Mouse (Mus musculus) heart, adult 11 months (tissue): ENCODE data around the gene Rasal3.

Experiments
- DNase-seq: peaks from one replicate; pipeline ENCODE4 v3.0.0; 2022

Rasal3 gene

DNA sequence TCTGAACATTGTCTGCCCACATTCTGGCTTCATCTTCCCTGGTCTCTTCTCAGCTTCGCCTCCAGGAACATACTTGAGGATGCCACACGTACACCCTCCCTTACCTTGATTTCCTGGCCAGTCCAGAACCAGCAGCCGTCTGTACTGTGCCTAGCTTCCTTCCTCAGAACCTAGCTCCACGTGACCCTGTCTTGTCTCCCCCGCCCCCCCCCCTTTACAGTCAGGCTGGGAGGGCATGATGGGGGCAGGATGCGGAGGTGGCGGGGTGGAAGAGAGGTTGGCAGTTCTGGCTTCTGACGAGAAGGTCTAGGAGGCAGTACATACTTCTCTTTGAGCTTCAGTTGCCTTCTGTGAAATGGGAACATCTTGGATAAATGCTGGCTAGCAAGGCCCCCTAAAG lies at the start of gene Rasal3:
Rasal3 (minus strand) TSS at position 167 of the 400 bp plus-strand sequence.
- DNase-seq: peak; percentile 84

DNA sequence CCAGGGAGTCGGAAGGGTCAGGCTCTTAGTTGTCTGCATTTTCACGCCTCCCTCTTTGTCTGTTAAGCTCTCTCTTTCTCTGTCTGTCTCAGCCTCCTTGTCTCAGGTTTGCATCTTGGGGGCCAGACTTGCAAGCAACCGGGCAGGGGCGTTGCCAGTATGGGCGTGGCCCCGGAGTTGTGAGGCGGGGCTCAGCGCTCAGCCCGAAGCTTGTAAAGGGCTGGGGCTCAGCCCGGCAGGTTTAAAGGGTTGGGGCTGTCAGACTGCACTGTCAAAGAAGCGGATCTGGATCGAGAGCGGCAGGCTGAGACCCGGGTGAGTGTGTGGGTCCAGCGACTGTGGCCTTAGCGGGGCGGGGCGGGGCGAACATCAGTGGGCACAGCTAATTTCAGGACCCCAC lies 49.1 kb upstream of the Rasal3 start, which contains the start of gene Cyp4f39:
Cyp4f39 (plus strand) TSS at position 242 of the 400 bp plus-strand sequence.
- DNase-seq: no peak

DNA sequence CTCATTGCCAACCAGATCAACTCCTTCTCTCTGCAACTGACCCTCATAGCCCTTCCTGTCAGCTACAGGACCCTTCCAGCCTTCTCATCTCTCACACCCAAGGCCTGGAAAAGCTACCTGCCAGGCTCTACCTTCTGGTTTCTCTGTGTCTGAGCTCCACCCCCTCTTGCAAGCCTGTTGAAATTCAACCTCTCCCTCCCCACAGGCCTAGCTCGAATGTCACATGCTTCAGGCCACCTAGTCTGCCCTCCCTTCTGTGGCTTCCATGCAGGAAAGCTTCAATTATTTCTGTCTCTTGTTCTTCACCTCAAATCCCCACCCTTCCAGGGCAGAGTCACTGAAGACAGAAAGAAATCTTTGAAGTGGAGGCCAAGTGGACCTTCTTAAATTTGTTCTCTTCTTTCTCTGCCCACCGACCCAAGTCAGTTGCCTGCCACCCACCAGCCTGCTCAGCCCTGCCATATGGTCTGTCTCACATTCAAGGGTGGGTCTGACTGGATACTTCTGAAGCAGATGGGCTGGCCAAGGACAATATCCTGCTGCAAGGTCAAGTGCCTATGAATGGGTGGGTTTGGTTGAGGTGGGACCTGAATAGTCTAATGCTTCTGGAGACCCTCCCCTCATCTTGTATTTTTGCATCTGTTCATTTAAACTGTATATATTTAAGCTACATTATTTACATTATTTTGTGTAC lies 47.6 kb upstream of the Rasal3 start:
- no peak for DNase-seq

DNA sequence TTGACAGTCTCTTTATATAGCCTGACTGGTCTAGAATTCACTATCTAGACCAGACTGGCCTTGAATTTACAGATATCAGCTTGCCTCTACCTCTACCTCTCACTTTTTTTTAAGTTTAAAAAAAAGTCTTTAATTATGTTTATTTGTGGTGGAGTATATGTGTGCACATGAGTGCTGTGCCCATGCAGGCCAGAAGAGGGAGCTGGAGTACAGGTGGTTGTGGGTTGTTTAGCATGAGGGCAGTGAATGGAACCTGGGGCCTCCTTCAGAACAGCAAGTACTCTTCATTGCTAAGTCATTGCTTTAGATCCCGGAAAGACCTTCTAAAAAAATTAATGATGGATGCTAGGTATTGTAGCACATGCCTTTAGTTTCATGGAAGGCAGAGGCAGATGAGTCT lies 45.7 kb upstream of the Rasal3 start:
- DNase-seq: no peak

DNA sequence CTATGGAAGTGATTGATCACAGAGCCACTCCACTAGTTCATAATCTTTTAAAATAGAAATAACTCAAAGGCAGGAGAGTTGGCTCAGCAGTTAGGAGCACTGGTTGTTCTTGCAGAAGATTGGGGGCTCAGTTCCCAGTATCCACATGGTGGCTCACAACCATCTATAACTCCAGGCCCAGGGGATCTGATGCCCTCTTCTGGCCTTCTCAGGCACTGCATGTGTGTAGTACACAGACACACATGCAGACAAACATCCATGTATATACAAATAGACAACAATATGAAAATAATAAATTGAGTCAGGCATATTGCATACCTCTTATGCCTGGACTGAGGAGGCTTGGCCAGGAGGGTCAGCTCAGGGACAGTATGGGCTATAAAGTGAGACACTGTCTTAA lies 43.8 kb upstream of the Rasal3 start:
- DNase-seq: no peak

DNA sequence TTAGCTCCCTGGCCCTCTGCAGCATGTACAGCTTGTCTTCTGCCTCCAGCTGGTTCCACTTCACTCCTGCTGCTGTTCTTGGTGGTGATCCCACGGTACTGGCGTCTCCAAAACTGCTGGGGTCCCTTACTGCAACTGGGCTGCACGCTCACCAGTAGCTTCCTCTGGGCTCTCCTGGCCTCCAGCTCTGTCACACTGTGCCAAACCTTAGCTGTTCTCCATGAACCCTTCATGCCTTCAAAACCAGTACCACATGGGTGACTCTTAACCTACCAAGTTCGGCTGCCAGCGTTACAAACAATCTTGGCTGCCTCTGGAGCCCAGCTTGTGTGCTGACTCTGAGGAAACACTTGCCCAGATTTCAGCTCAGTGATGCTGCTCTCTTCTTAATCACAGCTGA lies 41.6 kb upstream of the Rasal3 start:
- DNase-seq: peak; percentile 98

DNA sequence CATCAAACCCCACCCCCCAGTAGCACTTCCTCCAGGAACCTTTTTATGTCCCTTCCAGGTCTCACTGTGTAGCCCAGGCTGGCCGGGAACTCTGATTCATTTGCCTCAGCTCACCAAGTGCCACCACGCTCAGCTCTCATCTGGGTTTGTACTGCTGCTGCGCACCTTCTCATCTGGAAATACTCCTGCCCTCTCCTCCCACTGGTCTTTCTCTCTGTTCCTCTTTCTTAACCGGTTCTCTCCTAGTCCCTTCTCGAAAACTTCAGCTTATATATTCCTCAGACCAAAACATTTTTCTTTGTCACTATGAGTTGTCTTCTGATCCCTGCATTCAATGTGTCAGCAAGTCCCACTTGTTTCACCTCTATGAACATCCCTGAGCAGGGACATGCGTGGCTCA lies 39.9 kb upstream of the Rasal3 start:
- DNase-seq: no peak

DNA sequence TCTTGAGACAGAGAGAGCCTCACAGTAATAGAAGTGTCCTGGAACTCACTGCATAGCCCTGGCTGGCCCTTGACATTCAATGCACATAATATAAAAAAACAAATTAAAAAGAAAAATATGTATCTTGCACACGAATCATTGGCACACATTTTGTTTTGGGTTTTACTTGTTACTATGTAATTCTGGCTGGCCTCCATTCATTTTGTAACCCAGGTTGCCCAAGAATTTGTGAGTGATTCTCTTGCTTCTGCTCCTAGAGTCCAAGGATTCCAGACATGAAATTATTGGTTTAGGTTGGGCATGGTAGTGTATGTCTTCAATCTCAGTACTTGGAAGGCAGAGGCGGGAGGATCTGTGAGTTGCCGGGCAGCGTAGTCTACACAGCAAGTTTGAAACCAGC lies 33.7 kb upstream of the Rasal3 start:
- peak; percentile 83 for DNase-seq

DNA sequence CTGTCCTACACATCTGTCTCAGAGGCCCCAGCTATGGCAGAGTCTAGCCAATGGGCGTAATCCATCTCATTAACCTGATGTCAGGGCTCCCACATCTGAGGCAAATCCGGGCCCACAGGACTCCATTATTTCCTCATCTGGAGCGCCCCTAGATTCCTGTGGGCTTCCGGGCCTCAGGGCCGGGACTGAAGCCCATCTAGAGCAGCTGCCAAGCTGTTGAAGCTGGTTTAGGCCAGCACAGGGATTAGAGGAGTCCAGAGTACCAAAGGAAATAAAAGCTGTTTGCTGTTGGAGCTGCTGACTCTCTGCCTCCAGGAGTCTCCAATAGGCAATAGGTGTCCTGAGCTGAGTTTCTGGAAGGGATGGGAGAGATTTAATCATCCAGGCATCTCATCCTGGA lies 31.8 kb upstream of the Rasal3 start:
- peak; percentile 91 for DNase-seq

DNA sequence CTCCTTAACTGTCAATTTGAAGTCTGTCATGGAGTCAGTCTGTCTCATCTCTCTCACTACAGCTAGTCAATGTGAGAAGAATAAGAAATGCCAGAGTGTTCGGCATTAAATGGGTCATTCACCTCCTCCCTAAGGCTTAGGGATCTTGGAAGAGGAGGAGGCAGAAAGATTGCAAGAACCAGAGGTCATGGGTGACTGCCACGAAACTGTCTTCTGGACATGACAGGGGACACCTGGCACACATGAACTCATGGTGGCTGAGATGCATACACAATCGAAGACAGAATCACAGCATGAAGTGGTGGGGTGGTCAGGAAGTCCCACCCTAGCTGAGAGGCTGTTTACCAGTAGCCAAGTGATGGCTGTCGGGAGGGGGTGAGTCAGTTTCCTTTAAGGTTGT lies 30.9 kb upstream of the Rasal3 start:
- peak; percentile 91 for DNase-seq

DNA sequence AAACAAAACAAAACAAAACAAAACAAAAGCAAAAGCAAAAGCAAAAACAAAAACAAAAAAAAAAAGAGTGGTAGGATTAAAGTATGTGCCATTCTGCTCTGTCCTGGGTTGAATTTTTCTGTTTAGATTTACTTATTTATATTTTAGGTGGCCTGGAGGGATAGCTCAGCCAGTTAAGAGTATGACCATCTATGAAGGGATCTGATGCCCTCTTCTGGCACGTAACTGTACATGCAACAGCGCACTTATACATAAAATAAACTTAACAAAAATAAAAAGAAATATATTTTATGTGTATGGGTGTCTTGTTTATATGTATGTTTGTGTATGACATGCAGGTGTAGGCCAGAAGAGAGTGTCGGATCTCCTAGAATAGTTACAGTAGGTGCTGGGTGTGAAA lies 28.6 kb upstream of the Rasal3 start:
- DNase-seq: no peak

DNA sequence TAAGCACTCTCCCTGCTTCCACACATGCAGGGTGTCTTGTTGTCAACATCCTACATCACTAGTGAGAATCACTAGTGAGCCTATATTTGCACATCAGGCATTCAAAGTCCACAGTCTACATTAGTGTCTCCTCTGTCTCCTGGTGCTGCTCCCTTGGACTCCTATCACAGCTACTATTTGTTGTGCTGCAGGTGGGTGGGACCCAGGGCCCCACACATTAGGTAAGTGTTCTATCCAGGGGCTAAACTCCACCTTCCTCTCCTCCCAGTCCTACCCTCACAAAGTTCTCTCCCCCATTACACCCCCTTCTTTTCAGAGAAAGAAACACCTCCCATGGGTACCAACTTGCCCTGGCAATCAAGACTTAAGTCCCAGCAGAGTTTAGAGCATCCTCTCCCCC lies 23.2 kb upstream of the Rasal3 start:
- DNase-seq: peak; percentile 53

DNA sequence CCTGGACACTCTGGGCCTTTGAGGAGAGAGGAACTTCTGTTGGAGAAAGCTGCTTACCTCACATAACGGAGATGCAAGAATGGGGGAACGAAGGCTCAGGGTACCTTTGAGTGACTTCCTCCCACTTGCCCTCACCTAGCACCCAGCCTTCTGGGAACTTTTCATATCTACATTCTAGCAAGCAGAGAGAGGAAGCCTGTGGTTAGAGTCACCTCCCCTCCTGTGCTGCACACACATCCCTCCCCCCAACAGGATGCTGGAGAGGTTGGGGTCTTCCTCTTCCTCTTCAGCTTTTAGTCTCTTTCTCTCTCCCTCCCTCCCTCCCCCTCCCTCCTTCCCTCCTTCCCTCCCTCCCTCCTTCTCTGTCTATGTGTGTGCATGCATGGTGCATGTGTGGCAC lies 20.7 kb upstream of the Rasal3 start, which contains the start of gene Pglyrp2:
Pglyrp2 (minus strand) TSS at position 134 of the 400 bp plus-strand sequence.
- DNase-seq: peak; percentile 89

DNA sequence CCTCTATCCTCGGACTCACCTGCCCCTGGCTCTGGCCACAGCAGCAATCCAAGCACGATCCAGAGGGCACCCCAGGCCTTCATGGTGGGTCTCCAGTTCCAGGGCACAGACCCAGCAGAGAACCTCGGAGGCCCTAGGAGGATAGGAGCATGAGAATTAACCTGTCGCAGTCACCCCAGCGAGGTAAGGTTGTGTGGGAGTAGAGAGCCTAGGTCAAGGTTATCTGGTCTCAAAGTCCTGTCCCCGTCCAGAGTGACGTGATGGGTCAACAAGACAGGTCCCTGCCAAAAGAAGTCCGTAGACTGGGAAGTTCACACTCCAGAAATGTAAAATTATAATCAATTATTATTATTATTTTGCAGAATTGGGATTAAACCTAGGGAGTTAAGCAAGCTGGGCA lies 17.4 kb upstream of the Rasal3 start:
- DNase-seq: peak; percentile 74

DNA sequence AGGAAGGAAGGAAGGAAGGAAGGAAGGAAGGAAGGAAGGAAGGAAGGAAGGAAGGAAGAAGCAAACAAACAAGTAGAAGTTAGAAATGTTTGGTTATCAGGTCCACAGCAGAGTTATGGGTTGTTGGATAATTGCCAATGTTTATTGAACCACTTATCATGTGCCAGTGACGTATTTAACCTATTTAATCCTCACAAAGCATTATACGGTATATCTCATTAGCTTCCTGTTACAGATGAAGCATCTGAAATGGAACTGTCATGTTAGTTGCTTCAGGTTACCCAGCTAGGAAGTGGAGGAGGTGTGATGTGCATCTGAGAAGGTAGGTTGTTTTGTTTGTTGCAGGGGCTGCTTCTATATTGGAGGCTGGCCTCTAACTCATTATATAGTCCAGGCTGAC lies 16.6 kb upstream of the Rasal3 start:
- DNase-seq: peak; percentile 11

DNA sequence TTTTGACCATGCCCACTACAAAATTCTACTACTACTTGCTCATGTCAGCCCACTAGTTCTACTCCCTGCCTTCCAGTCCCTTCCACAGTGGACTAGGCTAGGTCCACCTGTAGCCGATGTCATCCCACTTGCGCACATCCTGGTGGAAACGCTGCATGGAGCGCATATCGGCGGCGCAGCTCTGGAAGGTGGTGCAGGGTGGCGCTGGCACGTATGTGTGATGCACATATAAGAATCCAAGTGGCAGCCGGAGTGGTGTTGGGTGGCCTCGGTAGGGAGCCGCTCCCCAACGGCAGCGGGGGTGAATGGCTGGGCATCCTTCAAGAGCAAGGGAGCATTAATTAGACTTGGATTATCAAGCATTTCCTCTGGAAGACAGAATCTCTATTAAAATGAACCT lies 13.4 kb upstream of the Rasal3 start:
- peak; percentile 79 for DNase-seq

DNA sequence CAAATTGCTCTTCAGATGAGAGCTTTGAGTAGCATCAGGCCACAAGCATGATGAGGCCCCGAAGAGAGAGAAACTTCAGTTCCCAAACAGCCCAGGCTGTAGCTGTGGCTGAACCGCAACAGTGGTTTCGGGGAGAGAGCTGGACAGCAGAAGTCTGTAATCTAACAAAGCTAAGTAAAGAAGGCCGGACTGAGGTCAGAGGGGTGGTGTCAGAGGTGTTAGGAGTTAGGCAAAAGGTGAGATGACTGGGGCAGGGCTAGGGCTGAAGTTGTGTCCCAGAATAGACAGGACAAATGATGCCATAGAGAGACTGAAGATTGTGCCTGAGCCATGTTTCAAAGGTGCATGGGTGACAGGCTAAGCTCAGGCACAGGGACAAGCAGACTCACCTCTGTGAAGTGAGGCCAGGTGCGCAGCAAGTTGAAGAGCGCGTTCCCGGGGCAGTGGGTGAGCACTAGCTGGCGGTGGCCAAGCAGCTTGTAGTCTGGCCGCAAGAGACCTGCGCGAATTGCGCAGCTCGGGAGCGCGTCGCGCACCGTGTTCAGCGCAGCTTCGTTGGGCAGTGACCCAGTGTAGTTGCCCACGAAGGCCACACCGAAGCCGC lies 12.1 kb upstream of the Rasal3 start:
- peak; percentile 73 for DNase-seq

DNA sequence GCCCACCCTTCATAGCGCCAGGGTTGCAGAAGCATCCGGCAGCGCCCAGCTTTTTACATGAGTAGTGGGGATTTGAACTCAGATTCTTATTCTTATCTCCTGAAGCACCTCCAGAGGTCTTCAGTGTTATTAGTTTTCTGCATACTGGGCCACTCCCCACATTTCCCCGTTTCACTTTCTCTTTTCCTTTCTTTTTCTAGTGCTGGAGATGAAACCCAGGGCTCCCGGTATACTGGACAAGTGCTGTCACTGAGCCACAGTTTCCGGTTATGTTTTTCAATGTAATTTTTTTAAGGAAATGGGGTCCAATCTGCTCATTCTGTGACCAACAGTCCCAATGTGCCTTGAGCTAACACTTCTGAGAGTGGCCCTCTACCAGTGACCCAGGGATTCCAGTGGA lies 8.5 kb upstream of the Rasal3 start:
- no peak for DNase-seq

DNA sequence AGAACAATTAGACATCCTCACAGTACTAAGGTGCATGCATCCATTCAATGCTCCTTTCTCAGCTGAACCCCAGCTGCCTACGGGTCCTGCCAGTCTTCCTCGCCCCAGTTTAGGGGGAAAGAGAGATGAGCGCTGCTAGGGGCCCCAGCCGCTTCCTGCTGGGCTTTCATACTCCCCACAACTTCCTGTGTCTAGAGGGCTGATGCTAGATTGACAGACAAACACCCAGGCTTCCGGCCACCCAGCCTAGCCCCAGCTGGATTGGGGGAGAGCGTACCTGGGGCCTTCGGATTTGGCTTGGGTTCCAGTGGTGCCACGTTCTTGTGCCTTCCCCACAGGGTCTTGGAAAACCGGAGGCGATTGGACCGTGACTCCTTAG lies 615 bp downstream of the Rasal3 start:
- peak; percentile 93 for DNase-seq

DNA sequence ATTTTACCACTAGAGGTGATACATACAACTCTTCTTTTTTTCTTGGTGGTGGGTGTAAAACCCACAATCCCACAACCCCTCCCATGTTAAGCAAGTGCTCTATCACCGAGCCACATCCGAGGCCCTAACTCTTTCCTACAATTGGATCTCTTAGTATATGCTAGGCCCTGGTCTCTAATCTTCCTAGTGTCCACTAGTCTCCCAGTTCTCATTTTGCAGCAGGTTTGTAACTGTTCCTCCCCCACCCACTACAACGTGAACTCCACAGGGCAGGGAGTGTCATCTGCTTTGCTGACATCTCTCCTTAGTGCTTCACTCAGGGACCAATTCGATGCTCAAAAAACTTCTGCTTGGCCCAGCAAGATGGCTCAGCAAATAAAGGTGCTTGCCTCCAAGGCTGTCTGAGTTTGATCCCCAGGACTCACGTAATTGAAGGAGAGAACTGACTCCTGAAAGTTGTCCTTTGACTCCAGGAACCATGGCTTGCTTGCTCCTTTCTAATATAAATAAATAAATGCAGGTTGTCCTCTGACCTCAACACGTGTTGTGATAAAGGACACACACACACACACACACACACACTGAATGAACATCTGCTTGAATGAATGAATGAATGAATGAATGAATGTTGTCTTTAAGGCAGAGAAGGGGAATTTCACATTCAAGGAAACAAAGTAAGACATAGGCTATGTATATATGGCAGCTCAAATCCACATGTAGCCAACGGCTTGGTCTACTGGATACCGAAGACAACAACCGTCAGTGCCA lies 1.2 kb downstream of the Rasal3 start:
- peak; percentile 50 for DNase-seq

DNA sequence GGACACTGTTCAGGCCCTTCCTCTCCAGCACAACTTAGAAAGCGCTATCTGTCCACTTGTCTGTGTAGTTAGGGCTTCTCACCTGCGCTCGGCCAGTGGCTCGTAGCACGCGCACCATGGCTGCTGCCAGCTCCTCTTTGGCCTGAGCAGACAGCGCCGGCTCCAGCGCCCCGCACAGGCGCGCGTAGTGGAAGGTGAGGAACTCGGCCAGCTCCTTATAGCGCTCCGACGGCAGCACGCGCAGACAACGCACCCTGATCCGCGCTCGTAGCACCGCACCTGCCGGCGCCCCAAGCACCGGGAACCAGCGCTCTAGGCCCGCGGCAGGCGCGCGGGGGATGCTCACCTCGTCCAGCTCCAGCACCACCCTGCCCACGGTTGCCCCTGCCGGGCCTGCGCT lies 7.1 kb downstream of the Rasal3 start:
- DNase-seq: peak; percentile 84

DNA sequence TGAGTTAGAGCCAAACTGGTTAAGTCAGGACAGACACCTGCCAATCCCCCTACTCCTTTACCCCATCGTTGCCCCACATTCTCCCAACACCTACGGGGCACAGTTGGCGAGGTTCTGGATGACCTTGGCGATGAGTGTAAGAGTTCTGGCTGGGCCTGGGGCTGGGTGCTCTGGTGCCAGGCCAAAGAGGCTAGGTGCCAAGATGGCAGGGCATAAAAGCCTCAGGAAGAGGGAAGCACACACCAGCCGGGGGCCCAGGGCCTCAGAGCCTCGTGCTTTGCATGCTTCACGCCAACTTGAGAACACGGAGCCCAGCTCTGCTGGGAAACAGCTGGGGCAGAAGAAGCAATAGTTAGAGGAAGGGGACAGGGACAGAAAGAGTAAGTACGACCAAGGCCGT lies 9.4 kb downstream of the Rasal3 start:
- peak; percentile 87 for DNase-seq

DNA sequence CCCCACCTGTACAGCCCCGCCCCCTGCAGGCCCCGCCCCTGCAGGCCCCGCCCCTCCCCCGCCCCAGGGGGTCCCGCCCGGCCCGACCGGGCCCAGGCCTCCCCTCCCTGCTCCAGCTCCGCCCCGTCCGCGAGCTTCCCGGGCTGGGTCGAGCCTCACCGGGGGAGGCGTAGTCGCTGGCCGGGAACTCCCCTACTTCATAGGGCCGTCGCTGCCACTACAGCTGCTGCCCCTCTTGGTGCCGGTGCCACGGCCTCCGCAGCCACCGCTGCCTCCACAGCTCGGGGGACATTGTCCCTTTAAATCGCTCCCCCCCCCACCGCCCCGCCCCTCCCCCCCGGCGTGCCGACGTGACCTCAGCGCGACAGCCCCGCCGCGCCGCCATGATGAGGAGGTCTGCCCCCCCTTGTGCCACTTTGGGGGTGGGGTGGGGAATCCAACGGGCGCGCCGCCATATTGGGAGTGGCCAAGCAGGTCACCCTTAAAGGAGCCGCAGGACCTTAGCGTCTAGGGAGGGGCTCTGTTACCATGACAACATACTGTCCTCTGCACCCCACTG lies 14.2 kb downstream of the Rasal3 start, which contains the start of gene Wiz:
Wiz (minus strand) TSS at position 339 of the 559 bp plus-strand sequence.
- peak; percentile 99 for DNase-seq
